Mouse (Mus musculus) thymus, adult 18-20 months (tissue): ENCODE results near the gene Phlpp1.
A peak's percentile ranks its signal among the peaks of the same experiment; 100 is the strongest.

Source experiments
- DNase-seq, 2 experiments: peaks; one replicate each; pipeline ENCODE4 v3.0.0; 2022; ENCODE audit warnings: mixed read lengths in 2 of 2

Gene Phlpp1

DNA sequence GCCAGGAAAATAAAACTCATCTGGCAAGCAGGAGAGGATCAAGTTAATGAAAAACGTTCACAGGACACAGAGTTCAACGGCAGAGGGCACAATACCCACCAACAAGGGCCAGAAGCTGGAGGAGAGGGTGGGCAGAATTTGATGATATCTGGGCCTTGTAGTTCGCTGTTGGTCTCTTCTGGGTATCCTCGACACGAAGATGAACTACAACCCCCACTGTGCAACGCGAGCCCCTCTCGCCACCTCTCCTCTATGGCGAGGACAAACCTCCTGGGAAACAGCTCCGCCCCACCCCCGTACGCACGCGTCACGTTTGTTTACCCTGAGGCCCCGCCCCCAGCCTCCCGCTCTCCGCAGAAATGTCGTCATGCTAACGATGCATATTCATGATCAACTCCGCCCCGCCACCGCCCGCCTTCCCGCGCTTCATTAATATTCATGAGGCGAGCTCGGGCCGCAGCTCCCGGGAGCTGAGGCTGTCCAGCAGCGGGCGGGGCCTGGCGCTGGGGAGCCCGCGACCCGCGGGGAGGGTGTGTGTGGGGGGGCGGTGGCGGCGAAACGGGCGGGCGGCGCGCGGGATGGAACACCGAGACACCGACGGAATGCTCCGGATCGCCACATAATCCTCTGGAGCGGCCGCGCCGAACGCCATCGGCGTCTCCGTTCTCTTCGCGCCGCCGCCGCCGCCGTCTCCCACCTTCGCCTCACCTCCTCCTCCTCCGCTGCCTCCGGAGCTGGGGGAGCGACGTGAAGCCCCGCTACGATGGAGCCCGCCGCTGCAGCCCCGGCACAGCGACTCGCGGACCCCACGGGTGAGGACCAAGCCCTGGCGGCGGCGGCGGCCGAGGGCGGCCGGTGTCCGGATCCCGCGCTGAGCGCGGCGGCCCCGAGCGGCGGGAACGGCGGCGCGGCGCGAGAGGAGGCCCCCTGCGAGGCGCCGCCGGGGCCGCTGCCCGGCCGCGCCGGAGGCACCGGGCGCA lies at the start of gene Phlpp1:
Gene Phlpp1, plus strand, starts transcription at position 512 of the 980 bp plus-strand sequence.
- DNase-seq, result peak; percentile 99 to 100

DNA sequence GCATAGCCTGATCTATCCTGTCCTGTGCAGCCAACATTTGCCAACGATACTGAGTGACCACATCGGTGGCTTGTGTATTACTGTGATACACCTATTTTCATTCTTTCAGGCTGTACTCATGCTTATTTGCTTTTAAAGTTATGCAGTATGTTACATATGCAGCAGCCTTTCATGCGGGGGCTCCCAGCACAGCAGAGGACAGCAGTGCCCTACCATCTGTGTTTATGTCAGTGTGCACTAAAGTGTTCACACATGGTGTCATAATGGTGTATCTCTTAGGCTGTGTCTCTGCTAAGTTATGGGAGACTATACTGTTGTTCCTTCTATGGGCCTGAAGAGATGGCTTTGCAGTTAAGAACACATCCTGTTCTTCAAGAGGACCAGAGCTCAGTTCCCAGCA lies 45.0 kb upstream of the Phlpp1 start:
- DNase-seq, result no peak

GRCm38 (mm10) chr1:106131697-106132349 lies 39.7 kb upstream of the Phlpp1 start:
- DNase-seq, result no peak

GRCm38 (mm10) chr1:106132350-106132700 lies 39.2 kb upstream of the Phlpp1 start:
- no peak for DNase-seq

DNA sequence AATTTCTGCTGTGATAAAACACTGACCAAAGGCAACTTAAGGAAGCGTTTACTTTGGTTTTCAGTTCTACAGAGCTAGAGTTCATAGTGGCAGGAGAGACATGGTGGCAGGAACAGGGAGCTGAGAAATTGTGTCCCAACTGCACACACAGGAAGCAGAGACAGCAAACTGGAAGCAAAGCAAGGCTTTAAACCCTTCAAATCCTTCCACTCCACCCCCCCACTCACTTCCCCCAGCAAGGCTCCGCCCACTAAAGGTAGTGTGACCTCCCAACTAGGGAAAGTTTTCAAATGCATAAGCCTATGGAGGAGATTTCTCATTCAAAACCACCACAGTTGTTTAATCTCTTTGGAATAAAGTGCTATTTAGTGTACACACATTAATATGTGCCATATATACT lies 32.9 kb upstream of the Phlpp1 start:
- DNase-seq, result no peak

GRCm38 (mm10) chr1:106139137-106139536 lies 32.4 kb upstream of the Phlpp1 start:
- DNase-seq, result no peak

- no peak for DNase-seq
Observed at GRCm38 (mm10) chr1:106142010-106142409, 29.5 kb upstream of the Phlpp1 start.

GRCm38 (mm10) chr1:106144534-106144933 lies 27.0 kb upstream of the Phlpp1 start:
- DNase-seq, result no peak

GRCm38 (mm10) chr1:106145055-106145454 lies 26.5 kb upstream of the Phlpp1 start:
- no peak for DNase-seq

DNA sequence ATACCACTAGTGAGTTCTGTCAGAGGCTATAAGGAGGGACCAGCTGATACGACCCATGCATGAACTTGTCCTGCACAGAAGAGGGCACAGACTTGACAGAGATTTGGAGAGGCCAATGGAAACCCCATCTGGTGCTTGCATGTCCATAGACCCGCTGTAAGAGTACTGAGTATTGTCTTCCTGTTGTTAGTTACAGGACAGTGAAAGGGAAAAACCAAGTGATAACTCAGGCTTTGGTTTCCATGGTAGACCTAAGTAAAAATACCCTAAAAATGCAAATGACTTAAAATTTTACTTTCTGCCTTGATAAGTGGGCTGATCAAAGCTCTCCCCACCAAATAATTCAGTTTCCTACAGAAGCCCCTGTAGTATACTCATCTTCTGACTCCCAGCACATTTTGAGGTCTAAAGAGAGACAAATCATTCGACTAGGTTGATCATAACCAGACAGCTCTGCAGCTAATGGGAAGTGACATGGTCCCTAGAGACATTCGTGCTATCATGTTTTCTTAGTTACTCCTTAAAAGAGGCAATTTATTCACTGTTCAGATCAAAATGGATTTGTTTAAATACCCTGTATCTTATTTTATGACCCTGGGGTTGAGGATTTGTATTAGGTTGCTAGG lies 25.9 kb upstream of the Phlpp1 start:
- no peak for DNase-seq

DNA sequence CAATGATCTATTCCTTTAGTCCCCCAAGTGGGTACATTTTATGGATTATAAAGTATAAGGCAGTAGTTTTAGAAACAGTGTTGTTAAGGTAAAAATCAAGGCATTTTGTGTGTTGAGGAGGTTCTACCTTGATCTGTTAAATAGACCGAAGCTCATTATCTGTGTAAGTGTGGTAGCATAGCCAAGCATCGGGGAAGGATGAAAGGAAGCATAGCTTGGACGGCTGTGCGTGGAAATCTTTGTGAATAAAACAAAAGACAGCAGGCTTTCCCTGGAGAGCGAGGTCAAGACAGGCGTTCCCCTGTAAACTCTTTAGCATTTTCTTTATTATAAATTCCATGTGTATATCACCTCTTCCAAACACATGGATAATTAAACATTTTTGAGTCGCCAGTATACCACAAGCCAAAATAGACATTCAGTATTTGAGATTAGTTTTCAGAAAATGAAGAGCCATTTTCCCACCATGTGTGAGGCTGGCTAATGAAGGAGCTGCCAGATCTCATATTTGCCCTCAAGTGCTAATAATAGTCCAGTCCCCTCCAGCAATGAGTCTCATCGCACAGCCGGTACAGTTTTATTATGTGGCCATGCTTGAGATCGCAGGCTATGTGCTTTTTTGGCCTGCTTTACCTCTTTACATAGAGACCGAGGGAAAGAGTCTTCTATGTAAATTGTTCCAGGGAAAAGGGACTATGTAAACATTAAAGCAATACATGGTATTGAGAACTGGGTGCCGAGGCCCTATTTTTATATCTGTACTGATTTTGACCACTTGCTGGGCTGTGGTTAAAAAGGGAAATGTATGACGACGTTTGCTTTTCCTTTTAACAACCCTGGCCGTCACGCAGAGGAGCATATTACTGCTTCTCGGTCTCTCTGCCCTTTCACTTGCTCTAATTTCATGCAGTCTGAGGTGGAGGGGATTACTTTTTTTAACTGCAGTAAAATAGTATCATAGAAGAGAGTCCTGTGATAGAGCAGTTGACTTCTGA lies 22.9 kb upstream of the Phlpp1 start:
- no peak for DNase-seq

DNA sequence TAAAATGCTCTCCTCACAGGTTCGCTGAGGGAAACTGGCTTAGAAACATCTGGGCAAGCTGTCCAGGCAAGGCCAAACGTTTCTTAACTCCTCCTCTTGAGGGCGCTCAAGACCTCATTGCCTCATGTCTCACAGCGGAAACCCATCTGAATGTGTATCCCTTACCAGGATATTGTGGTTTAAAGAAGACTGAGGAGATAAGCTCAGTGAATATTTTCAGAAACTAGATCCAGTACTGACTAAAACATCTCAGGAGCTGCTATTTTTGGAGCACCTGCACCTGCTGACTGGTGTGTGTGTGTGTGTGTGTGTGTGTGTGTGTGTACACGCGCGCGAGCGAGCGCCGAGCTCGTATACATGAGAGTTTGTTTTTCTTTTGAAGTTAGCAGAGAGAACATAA lies 19.7 kb upstream of the Phlpp1 start:
- peak; percentile 47 to 66 for DNase-seq

- no peak for DNase-seq
Observed at GRCm38 (mm10) chr1:106152742-106153141, 18.8 kb upstream of the Phlpp1 start.

GRCm38 (mm10) chr1:106154590-106154989 lies 17.0 kb upstream of the Phlpp1 start:
- DNase-seq, result no peak

DNA sequence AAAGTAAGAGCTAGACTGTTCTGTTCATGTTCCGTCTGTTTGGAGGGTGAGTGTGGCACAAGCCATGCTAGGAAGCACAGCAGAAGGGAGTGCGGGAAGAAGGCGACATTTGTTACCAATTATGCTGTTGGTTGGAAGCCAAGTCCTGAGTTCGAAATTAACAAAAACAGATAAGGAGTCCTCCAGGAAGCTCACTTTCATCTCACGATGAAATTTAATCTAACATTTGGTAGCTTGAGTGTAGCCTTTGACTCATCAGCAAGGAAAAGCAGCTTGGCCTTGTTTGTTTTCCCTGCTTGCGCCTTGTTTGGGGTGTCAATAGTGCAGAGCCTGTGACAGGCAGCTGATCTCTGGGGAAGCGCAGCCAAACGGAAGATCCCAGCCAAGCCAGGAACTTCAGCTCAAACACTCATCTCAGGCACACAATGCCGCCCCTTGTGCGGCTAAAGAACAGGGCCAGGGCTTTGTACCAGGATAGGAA lies 16.4 kb upstream of the Phlpp1 start:
- no peak for DNase-seq

- DNase-seq, result no peak
Observed at GRCm38 (mm10) chr1:106155702-106156101, 15.8 kb upstream of the Phlpp1 start.

- no peak for DNase-seq
Observed at GRCm38 (mm10) chr1:106157961-106158515, 13.5 kb upstream of the Phlpp1 start.

GRCm38 (mm10) chr1:106159667-106160066 lies 11.9 kb upstream of the Phlpp1 start:
- DNase-seq, result no peak

DNA sequence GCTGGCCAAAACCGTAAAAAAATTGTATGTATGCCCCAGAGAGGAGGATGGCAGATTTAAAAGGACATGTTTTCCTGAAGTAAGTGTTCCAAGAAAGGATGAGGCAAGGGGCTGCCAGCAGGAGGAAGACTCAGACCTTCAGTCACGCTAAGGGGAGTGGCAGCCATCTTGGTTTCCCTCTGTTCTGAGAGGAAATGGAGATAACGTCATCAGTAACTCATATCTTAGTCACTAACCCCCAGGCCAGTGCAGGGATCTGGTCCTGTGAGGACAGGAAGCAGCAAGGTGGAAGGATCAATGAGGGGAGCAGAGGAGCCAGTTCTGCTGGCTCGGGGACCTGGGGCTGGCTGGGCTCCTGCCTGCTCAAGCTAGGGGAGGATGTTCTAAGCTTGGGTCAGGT lies 10.6 kb upstream of the Phlpp1 start:
- no peak for DNase-seq

- no peak for DNase-seq
Observed at GRCm38 (mm10) chr1:106162581-106162980, 9.0 kb upstream of the Phlpp1 start.

DNA sequence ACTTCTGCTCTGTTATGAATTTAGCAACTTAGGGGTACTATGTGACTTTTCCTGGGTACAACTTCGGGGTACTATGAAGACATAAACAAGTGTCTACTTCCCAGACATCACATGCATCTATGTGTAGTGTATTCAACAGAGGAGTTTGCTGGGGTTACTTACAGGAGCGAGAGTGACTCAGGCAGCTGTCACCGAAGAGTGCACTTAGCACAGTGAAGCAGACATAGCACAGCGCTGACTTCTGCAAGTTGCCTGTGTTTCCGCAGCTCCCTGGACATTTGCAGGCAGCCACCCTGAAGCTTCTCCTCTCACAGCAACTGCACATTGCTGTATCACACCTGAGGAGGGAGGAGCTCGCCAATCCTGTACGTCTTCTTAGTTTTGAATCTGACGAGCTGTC lies 8.2 kb upstream of the Phlpp1 start:
- no peak for DNase-seq

- DNase-seq, result no peak
Observed at GRCm38 (mm10) chr1:106164111-106164510, 7.4 kb upstream of the Phlpp1 start.
